Mouse (Mus musculus): ENCODE measurements around the gene Lrguk. TPM values are rescaled to one million over a fixed set of nuclear protein-coding genes. Genes with fewer than 3 reads are reported as not detected.

Lrguk gene
- polyA plus RNA-seq, 1 experiment from 2014 or later, result 2.7 TPM

DNA sequence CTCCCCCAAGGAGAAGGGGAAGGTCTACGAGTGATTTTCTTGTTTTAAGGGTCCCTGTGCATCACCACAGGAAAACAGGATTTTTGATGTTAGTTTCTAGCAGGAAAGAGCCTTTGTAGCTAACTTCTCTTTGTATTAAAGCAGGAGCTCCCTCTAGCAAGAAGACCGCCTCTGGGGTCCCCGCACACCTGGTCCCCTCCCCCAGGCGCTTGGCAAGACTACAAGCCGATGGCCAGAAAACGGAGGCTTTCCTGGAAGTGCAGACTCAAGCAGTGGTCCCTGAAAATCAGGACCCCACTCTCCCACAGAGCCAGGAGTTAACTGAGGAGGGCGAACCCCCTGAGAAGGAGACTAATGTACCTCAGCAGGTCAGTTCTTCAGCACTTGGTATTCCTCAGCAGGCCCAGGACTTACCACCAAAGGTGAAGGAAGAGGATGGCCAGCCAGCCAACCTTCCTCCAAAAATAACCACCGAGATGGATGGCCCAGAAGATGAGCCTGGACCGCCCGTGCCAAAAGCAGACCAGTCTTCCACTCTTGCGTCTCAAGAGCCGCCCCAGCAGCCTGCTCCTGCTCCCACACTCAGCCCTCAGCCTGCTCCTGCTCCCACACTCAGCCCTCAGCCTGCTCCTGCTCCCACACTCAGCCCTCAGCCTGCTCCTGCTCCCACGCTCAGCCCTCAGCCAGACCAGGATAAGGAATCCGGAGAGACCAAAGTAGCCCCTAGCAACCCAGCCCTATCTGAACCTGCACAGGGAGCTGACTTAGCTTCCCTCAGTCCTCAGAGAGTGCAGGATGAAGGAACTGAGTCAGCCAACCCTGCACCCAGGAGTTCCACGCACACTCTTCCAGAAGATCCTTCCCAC lies 72.5 kb downstream of the Lrguk start:
- ChIA-PET POLR2A (no interaction called here), CTCF (no interaction called here)
- TF ChIP-seq CTCF (IDR thresholded peaks at IDR 0.05), result no peak
- no peaks in the 10 kb centered on the region for H3K27me3 ChIP-seq
- DNase-seq (ENCODE audit: low read depth, low spot score) (no peak), ATAC-seq (no peak)
- in situ Hi-C loops (cut with MboI; ENCODE audit: low pct_unique_long_range_greater_than_20kb), result no loop called here

DNA sequence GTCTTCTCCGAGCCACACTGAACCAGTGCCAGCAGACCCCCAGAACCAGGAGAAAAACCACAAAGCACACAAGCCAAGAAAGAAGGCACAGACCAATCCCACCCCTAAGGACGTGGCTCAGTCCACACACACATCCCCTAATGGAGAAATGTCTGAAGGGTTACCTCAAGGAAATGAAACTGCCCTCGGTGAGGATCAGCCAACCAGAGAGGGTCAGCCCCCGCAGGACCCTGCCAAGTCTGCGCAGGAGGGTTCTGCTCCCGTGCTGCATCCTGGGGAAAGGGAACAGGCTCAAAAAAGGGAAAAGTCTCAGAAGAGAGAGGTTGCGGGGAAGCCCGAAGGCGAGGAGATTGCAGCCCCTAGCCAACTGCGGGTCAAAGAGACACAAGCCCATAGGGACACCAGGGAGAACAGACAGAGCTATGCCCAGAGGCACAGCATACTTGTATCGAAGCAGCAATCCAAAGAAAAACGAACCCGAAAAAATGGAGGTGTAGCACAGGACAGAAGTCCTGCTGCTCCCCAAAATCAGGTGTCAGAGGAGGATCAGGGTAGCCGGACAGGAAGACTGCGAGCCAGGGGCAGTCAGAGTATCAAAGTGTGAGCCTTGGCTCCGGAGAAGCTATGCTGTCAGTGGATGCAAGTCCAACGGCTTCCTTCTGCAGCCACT lies 74.1 kb downstream of the Lrguk start:
- DNase-seq (ENCODE audit: low read depth, low spot score), result no peak
- ChIA-PET CTCF (interaction anchor here (0.6 kb wide), 1 partner anchor 939 kb away, joined by 3 read pairs; no protein-coding TSS in a partner anchor), POLR2A (no interaction called here)
- H3K27me3 ChIP-seq, result peaks cover 7% of the 10 kb centered on the region
- no peak for ATAC-seq
- in situ Hi-C loops (cut with MboI; ENCODE audit: low pct_unique_long_range_greater_than_20kb), result no loop called here
- no peak for TF ChIP-seq CTCF (IDR thresholded peaks at IDR 0.05)

DNA sequence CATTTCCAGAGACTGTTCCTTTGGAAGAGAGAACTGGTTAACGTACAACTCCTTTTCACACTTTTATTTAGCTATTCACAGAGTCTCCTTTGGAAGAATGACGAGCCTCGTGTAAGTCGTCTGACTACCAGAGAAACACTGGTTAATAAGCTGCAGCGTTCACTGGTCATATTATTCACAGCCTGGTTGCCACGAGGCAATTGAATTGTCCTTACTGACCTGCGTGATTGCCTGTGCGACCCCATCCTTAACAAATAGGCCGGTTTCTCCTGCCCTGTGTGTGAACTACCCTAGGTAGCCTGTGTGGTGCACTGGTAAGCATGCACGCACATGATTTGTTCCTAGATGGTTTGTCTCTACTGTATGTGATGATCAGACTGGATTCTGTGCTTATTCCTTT lies 81.3 kb downstream of the Lrguk start:
- in situ Hi-C loops (cut with MboI; ENCODE audit: low pct_unique_long_range_greater_than_20kb), result no loop called here
- DNase-seq (ENCODE audit: low read depth, low spot score) (no peak), ATAC-seq (no peak)
- TF ChIP-seq CTCF (IDR thresholded peaks at IDR 0.05), result no peak
- POLR2A ChIA-PET, result no interaction called here
- peaks cover 11% of the 10 kb centered on the region for H3K27me3 ChIP-seq
- CTCF ChIA-PET, result interaction anchor here (1.1 kb wide), 1 partner anchor 14 kb away, joined by 3 read pairs; no protein-coding TSS in a partner anchor

DNA sequence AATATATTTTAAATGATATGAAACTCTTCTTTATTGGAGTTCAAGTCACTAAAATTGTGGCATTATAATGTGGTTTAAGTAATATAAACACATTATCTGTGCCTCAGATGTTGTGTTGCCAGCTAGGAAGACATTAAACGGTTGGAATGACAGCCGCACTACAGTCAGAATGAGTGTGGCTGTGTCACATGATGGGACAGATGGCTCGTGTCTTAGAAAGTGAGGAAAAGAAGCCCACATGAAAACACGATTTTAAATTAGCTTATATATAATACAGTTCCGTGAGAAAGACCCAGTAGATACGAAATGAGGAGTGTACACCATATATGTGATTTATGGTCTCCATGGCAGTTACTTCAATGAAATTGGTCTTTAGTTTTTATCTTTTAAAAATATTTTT lies 82.2 kb downstream of the Lrguk start:
- POLR2A ChIA-PET, result no interaction called here
- ATAC-seq, result no peak
- in situ Hi-C loops (cut with MboI; ENCODE audit: low pct_unique_long_range_greater_than_20kb), result no loop called here

DNA sequence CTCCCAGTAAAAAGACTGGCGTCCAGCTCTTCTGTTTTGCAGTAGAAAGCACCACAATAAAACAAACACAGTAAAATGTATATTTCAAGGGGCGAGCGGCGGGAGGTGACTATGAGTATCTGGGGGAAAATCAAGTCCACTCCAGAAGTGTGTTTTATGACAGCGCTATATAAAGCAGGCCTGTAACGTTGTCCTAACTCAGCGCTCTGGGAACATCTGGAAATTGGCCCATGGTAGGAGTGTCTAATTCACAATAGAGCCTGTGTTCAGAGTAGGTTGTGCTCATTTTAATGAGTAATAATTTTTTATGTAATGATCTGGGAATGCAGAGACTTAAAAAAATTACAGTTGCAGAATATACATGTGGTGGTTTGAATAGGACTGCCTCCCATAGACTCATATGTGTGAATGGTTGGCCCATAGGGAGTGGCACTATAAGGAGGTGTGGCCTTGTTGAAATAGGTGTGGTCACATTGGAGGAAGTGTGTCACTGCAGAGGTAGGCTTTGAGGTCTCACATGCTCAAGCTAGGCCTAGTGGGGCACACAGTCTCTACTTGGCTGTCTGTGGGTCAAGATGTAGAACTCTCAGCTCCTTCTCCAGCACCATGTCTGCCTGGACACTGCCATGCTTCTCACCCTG lies 87.7 kb downstream of the Lrguk start:
- POLR2A ChIA-PET, result no interaction called here
- no peak for TF ChIP-seq CTCF (IDR thresholded peaks at IDR 0.05)
- H3K27me3 ChIP-seq, result peaks cover 11% of the 10 kb centered on the region
- in situ Hi-C loops (cut with MboI; ENCODE audit: low pct_unique_long_range_greater_than_20kb), result no loop called here
- no peak for ATAC-seq
- CTCF ChIA-PET, result no interaction called here
- DNase-seq (ENCODE audit: low read depth, low spot score), result no peak

More for the DNA sequence above, 82.2 kb downstream of the Lrguk start:
- no peak for DNase-seq (ENCODE audit: low read depth, low spot score)
- CTCF ChIA-PET, result no interaction called here
- peaks cover 11% of the 10 kb centered on the region for H3K27me3 ChIP-seq
- TF ChIP-seq CTCF (IDR thresholded peaks at IDR 0.05), result no peak

DNA sequence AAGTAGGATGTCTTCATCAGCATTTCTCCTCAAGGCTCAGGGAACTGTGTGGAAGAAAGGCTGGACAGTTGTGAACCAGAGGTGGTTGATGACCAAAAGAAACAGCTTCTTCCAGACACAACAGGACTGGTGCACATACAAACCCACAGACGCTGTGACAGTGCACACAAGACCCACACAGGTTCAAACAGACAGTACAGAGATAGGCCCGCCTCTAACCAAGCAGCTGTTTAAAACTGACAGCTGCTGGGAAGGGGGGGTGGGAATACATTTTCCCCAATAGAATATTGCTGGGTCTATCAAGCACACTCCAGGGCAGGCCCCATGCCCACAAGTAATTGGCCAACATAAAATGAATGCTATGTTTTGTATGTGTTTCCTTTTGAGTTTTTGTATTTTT lies 95.2 kb downstream of the Lrguk start:
- TF ChIP-seq CTCF (IDR thresholded peaks at IDR 0.05), result no peak

DNA sequence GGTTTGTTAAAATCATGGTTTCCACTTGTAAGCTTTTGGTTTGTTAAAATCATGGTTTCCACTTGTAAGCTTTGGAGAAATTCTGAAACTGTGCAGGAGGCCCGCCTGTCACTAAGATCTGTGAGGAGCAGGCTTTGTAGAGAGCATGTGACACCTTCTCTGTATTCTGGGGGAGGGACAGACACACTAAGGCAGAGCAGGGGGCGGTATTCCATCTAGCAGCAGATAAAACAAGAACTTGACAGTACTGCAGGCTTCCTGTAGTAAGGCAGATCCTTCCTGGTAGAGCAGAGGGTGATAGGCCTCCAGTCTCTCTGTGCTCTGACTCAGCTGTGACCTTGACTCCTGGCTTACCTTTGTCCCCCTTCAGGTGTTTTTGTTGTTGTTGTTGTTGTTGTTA lies 100.0 kb downstream of the Lrguk start:
- CTCF ChIA-PET, result no interaction called here
- ATAC-seq (no peak), DNase-seq (ENCODE audit: low read depth, low spot score) (no peak)
- no peak for TF ChIP-seq CTCF (IDR thresholded peaks at IDR 0.05)
- in situ Hi-C loops (cut with MboI; ENCODE audit: low pct_unique_long_range_greater_than_20kb), result no loop called here
- POLR2A ChIA-PET, result no interaction called here
- H3K27me3 ChIP-seq, result no peaks in the 10 kb centered on the region

More for the DNA sequence above, 95.2 kb downstream of the Lrguk start:
- ChIA-PET POLR2A (no interaction called here), CTCF (interaction anchor here (1.2 kb wide), 1 partner anchor 14 kb away, joined by 3 read pairs; no protein-coding TSS in a partner anchor)
- DNase-seq (ENCODE audit: low read depth, low spot score), result no peak
- peaks cover 11% of the 10 kb centered on the region for H3K27me3 ChIP-seq
- no peak for ATAC-seq
- in situ Hi-C loops (cut with MboI; ENCODE audit: low pct_unique_long_range_greater_than_20kb), result no loop called here

DNA sequence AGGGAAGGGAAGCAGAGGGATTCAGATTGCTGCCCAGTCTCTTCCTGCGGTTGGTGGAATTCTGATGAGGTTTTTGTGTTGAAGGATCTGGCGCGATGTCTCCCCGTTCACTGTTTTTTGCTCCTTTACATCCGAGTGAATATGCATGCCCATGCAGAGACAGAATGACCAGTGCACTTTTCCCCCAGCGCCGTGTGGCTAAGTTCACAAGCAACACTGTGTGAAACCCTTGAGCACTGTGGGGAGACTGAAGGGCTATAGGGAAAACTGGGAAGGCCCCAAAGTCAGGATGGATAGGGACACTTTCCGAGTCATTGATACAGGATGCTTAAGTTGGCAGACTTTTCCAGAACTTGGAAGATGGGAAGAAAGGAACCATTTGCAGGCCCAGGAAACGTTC lies 103.1 kb downstream of the Lrguk start:
- no peak for ATAC-seq

DNA sequence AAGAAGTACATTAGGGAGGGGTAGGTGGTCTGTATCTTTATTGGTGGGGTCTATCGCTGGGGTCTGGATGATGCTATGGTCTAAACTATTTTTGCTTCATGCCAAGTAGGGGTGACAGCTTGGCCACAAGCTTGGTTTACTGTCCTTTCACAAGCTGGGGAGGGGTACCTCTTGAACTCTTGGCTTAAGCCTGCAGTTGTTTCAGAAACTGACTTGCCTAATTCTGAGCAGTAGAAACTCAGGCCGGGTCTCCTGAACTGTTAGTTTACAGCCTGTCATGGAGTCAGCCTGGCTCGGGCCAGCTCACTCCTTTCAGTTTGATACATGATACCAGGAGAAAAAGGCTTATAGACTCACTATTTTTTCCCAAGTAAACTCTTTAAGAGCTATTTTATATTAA lies 109.1 kb downstream of the Lrguk start:
- in situ Hi-C loops (cut with MboI; ENCODE audit: low pct_unique_long_range_greater_than_20kb), result no loop called here

More for the DNA sequence above, 103.1 kb downstream of the Lrguk start:
- H3K27me3 ChIP-seq, result no peaks in the 10 kb centered on the region
- ChIA-PET POLR2A (no interaction called here), CTCF (no interaction called here)
- no peak for TF ChIP-seq CTCF (IDR thresholded peaks at IDR 0.05)
- DNase-seq (ENCODE audit: low read depth, low spot score), result no peak
- in situ Hi-C loops (cut with MboI; ENCODE audit: low pct_unique_long_range_greater_than_20kb), result no loop called here

DNA sequence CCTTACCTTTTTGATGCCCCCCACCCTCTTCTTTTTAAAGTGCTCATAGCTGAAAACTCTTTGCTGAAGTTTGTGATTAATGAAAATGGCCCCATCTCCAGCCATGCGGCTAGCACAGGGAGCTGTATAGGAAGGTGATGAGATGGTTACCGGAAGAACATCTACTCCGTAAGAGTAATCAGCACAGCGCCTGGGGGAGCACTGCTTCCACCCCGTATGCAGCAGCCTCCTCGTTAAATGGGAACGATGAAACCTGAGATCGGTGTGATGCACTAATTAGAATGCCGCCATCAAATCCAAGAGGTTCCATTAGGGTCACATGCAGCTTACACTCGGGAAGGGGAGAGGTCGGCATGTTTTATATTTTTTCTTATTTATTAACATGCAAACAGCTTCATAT lies 113.7 kb downstream of the Lrguk start:
- ChIA-PET CTCF (no interaction called here), POLR2A (no interaction called here)
- ATAC-seq, result no peak
- in situ Hi-C loops (cut with MboI; ENCODE audit: low pct_unique_long_range_greater_than_20kb), result no loop called here
- no peak for DNase-seq (ENCODE audit: low read depth, low spot score)
- no peaks in the 10 kb centered on the region for H3K27me3 ChIP-seq
- no peak for TF ChIP-seq CTCF (IDR thresholded peaks at IDR 0.05)

More for the DNA sequence above, 109.1 kb downstream of the Lrguk start:
- DNase-seq (ENCODE audit: low read depth, low spot score) (no peak), ATAC-seq (no peak)
- no peak for TF ChIP-seq CTCF (IDR thresholded peaks at IDR 0.05)
- POLR2A ChIA-PET, result no interaction called here
- H3K27me3 ChIP-seq, result no peaks in the 10 kb centered on the region
- CTCF ChIA-PET, result no interaction called here

DNA sequence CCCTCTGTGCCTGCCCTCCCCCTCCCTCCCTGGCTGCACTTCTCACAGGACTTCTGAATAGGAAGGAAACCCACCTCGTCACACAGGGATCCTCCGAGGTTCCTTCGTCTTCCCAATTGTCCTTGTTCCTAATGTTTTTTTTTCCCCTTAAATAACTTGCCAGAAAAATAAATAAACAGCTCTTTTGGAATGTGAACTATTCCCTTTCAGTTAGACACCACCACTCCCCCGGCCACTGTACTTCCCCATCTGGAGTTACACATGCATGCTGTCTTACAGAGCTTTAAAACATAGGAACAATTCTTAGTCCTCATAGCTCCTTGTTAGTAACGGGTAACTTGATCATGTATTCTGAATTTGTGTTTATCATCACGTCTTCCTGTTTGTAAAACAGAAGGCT lies 116.8 kb downstream of the Lrguk start:
- POLR2A ChIA-PET, result no interaction called here
- no peaks in the 10 kb centered on the region for H3K27me3 ChIP-seq
- in situ Hi-C loops (cut with MboI; ENCODE audit: low pct_unique_long_range_greater_than_20kb), result no loop called here
- ATAC-seq (no peak), DNase-seq (ENCODE audit: low read depth, low spot score) (no peak)
- CTCF ChIA-PET, result no interaction called here
- no peak for TF ChIP-seq CTCF (IDR thresholded peaks at IDR 0.05)
